Mouse (Mus musculus) limb, embryonic 10.5 days (tissue): ENCODE data around the gene Zwint. TPM values are rescaled to one million over a fixed set of nuclear protein-coding genes. Genes with fewer than 3 reads are reported as not detected.

Experiments used
- DNase-seq: peaks from one replicate; pipeline ENCODE4 v3.0.0-alpha.2; 2017; ENCODE audit warnings: low spot score
- H3K27ac ChIP-seq: fragments of 300-500 bp; sonication (generic); 2 replicates; pipeline ENCODE4 v1.5.1; 2016; ENCODE audit warnings: mild to moderate bottlenecking
- H3K27me3 ChIP-seq: fragments of 300-500 bp; sonication (generic); 2 replicates; pipeline ENCODE4 v1.6.1; 2016; ENCODE audit warnings: low read depth, mild to moderate bottlenecking; ENCODE audit not compliant: poor library complexity, severe bottlenecking
- H3K36me3 ChIP-seq: fragments of 300-500 bp; sonication (generic); 2 replicates; pipeline ENCODE4 v1.6.1; 2016; ENCODE audit warnings: mild to moderate bottlenecking, moderate library complexity
- H3K4me1 ChIP-seq: fragments of 300-500 bp; sonication (generic); 2 replicates; pipeline ENCODE4 v1.6.1; 2016
- H3K4me3 ChIP-seq: fragments of 300-500 bp; sonication (generic); 2 replicates; pipeline ENCODE4 v1.5.1; 2016; ENCODE audit warnings: mild to moderate bottlenecking, moderate library complexity
- H3K9me3 ChIP-seq: fragments of 300-500 bp; sonication (generic); replicated peaks from 2 replicates; pipeline ENCODE4 v1.6.1; 2016; ENCODE audit warnings: mild to moderate bottlenecking
- WGBS: fragments of 180-500 bp; shearing (Covaris S2); methylation state at CpG from one replicate; pipeline ENCODE4 v1.1.7; 2016; 5-methylcytosine and 5-hydroxymethylcytosine counted together
- polyA plus RNA-seq: library from polyadenylated mRNA; unstranded; fragments of >200 nt; fragmentation: Nextera tagmentation; extraction: Ambion mirVana; gene quantifications from 2 replicates; pipeline ENCODE4 v1.2.1, GENCODE M21; 2016

Gene Zwint
- 340 and 341 TPM in 2 replicates for polyA plus RNA-seq

DNA sequence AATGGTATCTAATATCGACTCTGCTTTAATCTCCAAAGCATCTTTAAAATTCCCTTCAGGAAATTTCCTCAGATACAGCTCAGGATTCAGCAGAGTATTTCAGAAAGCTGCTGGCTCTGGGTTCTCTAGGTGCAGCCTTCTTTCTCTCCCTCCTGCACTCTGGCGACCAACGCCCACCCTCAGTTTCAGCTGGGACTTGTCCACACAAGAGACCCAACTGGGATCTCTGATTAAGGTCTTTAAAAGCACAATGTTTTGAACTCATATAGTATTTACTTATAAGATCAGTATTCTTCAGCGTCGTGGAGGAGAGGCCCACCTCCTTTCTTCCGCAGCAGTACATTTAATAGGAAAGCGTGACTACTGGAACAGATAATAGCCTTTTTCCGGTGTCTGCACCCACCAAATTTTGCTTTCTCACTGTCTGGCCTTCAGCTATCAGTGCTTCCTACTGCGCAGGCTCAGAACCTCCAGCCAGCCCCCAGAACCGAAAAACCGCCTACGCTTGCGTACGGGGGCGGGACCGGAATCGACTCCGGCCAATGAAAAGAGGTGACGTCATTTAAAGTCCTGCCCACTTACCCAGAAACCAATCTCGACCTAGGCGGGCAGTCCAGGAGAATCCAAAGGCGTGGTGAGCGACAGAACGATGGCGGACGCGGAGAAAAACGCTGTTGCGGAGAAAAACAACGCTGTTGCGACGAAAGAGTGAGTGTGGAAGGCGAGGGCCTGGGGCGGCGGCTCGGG is at the start of gene Zwint:
TSS of gene Zwint (plus strand) at position 576 of the 747 bp plus-strand sequence.
- Histone ChIP-seq H3K36me3 (peaks cover 35% of the 10 kb centered on the region), H3K27ac (peak within 1 kb of the TSS; percentile 89)
- WGBS: 2% methylated on average over 36 of the region's 36 CpGs

DNA sequence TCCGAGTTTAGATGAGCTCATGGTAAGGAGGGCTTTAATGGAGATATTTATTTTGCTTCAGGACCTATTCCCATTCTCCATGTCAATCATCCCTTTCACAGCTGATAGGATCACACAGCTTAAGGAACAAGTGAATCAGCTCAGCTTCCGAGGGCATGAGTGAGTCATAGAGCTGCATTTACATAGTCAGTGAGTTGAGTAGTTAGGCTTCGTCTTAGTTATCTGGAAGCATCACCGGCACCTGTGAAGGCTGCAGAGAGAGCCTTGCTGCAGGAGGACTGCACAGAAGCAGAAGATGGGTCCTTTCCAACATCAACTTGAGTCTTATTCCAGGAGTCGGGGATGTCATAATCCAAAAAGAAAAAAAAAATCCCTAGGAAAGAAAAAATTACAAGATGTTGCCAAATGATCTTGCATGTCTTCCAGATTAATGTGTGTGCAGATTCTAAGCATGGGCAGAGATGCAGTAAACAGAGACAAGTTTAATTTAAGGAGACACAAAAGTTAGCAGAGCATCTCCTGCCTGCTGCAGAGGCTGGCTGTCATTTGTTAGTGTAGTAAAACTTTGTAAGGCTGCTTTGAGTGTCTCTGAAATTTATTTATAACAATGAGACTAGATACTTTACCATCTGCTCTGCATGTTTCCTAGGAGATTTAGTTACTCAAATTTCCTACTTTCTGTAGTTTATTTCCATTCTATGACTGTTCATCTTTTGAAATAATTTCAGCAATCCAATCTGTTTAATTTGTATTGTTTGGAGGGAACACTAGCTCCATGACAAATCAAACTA is 41.3 kb upstream of the Zwint start:
- no peak overlapping the region for H3K4me3 ChIP-seq
- WGBS: 85% methylated on average over 5 of the region's 5 CpGs

More for the DNA sequence above, at the start of gene Zwint:
- H3K9me3 ChIP-seq: no peaks in the 10 kb centered on the region
- H3K27me3 ChIP-seq: no peaks in the 10 kb centered on the region
- peak within 1 kb of the TSS; percentile 84 for H3K4me3 ChIP-seq
- peak; percentile 91 for DNase-seq
- H3K4me1 ChIP-seq: peaks cover 15% of the 10 kb centered on the region

DNA sequence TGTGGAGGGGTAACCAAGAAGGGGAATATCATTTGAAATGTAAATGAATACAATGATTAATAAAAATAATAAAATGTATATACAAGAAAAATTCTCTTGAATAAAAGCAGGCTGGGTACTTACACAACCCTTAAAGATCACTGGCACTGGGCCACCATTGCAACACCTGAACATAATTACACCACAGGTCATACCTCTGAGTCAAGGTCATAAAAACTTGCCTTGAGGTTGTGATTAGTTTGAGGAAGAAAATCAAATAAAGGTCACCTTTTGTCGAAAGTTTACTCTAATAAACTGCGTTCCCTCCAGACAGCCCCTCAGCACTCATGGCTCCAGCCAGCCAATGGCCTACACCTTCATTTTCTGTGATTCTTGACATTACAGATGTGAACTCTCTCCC is 38.5 kb upstream of the Zwint start:
- no peaks in the 10 kb centered on the region for H3K27me3 ChIP-seq
- H3K4me3 ChIP-seq: no peak overlapping the region
- no peaks in the 10 kb centered on the region for H3K36me3 ChIP-seq
- no peaks in the 10 kb centered on the region for H3K9me3 ChIP-seq
- H3K27ac ChIP-seq: no peak overlapping the region
- 57% methylated on average over 2 of the region's 2 CpGs for WGBS
- peaks cover 5% of the 10 kb centered on the region; the same call in 1 of the 2 replicates for H3K4me1 ChIP-seq
- DNase-seq: no peak

More for the DNA sequence above, 41.3 kb upstream of the Zwint start:
- H3K27me3 ChIP-seq: no peaks in the 10 kb centered on the region
- peaks cover 5% of the 10 kb centered on the region; the same call in 1 of the 2 replicates for H3K4me1 ChIP-seq
- DNase-seq: no peak
- no peak overlapping the region for H3K27ac ChIP-seq
- H3K9me3 ChIP-seq: no peaks in the 10 kb centered on the region
- H3K36me3 ChIP-seq: no peaks in the 10 kb centered on the region

DNA sequence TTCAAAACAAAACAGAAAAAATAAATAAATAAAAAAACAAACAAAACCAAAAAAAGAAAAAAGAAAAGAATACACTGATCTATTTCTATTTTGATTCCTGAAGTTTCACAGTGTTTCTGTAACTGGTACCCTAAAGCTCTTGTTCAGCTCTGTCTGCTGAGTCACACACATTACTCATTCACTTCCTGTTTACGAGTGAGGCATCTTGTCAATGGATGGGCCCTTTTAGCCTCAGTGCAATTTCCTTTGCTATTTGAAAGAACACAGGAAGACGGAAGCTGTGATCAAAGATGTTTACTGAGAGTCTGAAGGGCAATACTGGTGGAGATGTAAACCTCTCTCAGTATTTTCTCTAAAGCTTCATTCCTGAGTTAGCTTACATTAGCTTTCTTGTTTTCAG is 34.1 kb upstream of the Zwint start:
- 38% methylated on average over 2 of the region's 2 CpGs for WGBS
- no peaks in the 10 kb centered on the region for H3K36me3 ChIP-seq
- H3K27ac ChIP-seq: no peak overlapping the region
- no peaks in the 10 kb centered on the region for H3K27me3 ChIP-seq
- H3K4me1 ChIP-seq: peaks cover 5% of the 10 kb centered on the region; the same call in 1 of the 2 replicates
- H3K4me3 ChIP-seq: no peak overlapping the region
- H3K9me3 ChIP-seq: no peaks in the 10 kb centered on the region
- DNase-seq: no peak

DNA sequence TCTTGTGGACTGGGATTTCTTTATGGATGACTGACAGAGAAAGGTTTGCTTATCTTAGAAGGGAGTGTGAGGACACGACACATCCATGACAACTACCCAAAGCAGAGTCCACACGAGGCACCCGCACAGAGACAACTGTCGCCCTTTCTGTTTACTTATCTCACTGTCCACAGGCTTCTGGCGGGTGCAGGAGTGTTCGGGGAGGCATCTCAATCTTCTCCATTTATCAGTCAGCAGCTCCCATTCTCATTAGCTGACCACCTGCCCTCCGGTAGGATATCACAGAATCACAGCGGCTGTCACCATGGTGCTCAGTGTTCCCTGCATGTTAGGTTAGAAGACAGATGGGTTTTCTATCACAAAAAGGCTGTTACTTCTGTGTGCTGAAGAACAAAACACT is 31.1 kb upstream of the Zwint start:
- WGBS: 78% methylated on average over 8 of the region's 8 CpGs
- Histone ChIP-seq H3K4me3 (no peak overlapping the region), H3K36me3 (no peaks in the 10 kb centered on the region), H3K9me3 (no peaks in the 10 kb centered on the region), H3K27me3 (no peaks in the 10 kb centered on the region), H3K4me1 (no peaks in the 10 kb centered on the region), H3K27ac (no peak overlapping the region)
- no peak for DNase-seq

DNA sequence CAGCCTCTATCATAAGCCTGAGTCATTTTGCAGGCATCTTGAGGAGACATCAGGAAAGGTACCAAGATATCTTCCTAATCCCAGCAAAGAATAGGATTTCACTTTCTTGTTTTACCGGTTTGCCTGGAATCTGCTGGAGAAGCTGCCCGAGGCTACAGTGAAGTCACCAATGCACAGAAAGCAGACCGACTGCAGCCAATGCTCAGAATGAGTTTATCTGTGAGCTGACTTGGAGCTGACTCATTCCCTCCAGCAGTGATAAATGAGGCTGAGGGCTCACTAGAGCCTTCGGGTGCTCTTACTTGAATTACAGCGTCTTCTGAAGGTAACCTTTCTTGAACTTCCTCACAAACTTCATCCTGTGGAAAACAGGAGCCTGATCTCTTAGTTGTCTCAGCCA is 20.5 kb upstream of the Zwint start:
- Histone ChIP-seq H3K4me1 (peaks cover 10% of the 10 kb centered on the region), H3K36me3 (no peaks in the 10 kb centered on the region), H3K9me3 (no peaks in the 10 kb centered on the region), H3K27ac (no peak overlapping the region), H3K4me3 (no peak overlapping the region), H3K27me3 (no peaks in the 10 kb centered on the region)
- no peak for DNase-seq
- 61% methylated on average over 5 of the region's 5 CpGs for WGBS

DNA sequence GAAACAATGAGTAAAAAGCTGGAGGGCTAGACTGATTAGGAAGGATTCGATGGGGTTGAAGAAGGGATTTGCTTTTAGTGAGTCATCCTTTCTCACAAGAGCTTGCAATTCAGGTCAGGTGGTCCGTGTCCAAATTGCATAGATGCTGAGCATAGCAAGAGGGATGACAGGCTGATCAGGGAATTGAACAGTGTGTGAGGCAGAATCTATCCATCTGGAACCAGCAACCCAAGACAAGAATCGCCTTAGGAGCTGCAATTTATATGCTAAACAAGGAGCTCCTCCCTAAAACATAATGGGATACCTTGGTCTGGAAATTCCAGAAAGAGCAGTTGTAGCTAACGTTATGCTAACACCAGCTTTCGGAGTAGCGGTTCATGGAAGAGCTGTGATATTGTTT is 3.8 kb upstream of the Zwint start:
- Histone ChIP-seq H3K9me3 (no peaks in the 10 kb centered on the region), H3K27me3 (no peaks in the 10 kb centered on the region), H3K36me3 (no peaks in the 10 kb centered on the region; the same call in 1 of the 2 replicates), H3K27ac (no peak overlapping the region), H3K4me1 (peaks cover 9% of the 10 kb centered on the region), H3K4me3 (no peak overlapping the region)
- no peak for DNase-seq
- WGBS: 72% methylated on average over 6 of the region's 6 CpGs

DNA sequence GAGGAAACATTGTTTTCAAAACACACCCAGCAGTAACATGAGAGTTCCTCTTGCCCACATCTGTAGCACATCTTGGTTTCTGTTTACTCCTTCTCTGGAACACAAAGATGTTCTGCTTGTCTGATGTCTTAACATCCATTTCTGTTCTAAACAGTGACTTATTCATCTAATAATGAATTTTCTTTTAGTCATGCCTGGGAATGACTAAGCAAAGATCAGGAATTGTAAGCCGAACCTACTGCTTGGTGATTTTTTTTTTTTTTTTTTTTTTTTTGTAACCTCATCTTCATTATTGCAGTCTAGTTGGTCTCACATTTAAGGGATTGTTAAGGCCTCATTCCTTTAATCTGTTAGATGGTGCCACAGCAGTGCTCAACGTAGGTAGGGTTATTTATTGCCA is 848 bp upstream of the Zwint start:
- peak overlapping the region; percentile 84 for H3K4me3 ChIP-seq
- DNase-seq: no peak
- no peaks in the 10 kb centered on the region for H3K9me3 ChIP-seq
- H3K36me3 ChIP-seq: peaks cover 29% of the 10 kb centered on the region
- H3K27me3 ChIP-seq: no peaks in the 10 kb centered on the region
- peaks cover 15% of the 10 kb centered on the region for H3K4me1 ChIP-seq
- WGBS: 43% methylated on average over 2 of the region's 2 CpGs
- H3K27ac ChIP-seq: peak overlapping the region; percentile 89

DNA sequence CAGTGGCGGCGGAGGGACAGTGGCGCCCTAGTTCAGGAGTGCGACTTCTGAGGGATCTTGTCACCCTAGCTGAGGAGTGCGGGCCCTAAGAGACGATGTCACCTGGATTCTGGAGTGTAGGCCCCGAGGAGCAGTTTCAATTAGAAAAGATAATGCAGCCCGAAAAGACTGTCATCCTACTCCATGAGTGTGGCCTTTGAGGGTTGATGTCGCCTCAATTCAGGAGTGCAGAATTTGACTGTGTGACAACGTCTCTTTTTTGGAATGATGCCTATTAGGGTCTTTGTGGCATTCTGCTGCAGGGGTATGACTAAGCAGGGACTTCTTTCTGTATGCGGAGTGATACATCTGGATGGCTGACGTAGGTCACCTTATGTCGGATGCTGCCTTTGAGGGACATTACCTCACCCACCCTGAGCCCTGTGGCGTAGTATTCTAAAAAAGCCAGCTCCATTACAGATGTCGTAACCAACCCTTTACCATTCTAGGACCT is 418 bp downstream of the Zwint start:
- Histone ChIP-seq H3K9me3 (no peaks in the 10 kb centered on the region), H3K4me3 (peak overlapping the region; percentile 84), H3K36me3 (peaks cover 41% of the 10 kb centered on the region), H3K27ac (peak overlapping the region; percentile 89), H3K4me1 (peaks cover 15% of the 10 kb centered on the region), H3K27me3 (no peaks in the 10 kb centered on the region)
- WGBS: 3% methylated on average over 15 of the region's 15 CpGs
- DNase-seq: no peak

DNA sequence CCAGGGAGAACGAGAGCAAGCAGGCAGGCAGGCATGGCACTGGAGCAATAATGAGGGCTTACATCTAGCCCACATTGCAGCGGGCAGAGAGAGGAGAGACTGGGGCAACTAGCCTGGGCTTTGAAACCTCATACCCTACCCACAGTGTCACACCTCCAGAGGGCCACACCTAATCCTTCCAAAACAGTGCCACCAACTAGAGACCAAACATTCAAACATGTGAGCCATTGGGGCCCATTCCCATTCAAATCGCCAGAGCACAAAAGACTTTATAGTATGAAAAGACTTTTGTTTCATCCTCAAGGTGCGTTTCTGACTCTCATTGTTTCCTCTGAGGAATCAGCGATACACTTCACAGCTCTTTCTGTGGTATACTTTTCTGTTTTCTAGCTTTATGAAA is 4.6 kb downstream of the Zwint start:
- no peak for DNase-seq
- 95% methylated on average over 5 of the region's 5 CpGs for WGBS
- H3K4me1 ChIP-seq: peaks cover 12% of the 10 kb centered on the region

DNA sequence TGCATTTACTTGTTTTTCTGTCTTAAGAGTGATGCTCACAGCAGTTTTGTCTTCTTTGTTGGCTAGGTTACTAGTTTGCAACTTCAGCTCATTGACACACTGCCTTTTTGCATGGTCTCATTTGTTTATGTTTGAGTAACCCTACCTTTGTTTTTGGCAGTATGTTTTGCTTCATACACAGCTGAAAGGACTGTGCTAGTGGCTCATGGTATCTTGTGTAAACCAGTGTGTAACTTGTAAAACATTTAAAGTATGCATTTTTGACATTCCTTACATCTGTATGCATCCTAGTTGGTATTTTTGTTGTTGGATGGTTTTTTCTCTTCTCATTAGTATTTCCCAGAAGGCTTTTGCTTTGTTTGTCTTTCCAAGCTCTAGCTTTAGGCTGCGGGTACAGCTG is 5.7 kb downstream of the Zwint start:
- 96% methylated on average over 1 of the region's 1 CpGs for WGBS
- no peak for DNase-seq
- no peak overlapping the region for H3K4me3 ChIP-seq
- no peaks in the 10 kb centered on the region for H3K9me3 ChIP-seq
- no peaks in the 10 kb centered on the region for H3K27me3 ChIP-seq
- H3K36me3 ChIP-seq: peaks cover 93% of the 10 kb centered on the region
- no peak overlapping the region for H3K27ac ChIP-seq
- peaks cover 10% of the 10 kb centered on the region for H3K4me1 ChIP-seq

More for the DNA sequence above, 4.6 kb downstream of the Zwint start:
- no peaks in the 10 kb centered on the region for H3K27me3 ChIP-seq
- no peak overlapping the region for H3K4me3 ChIP-seq
- H3K36me3 ChIP-seq: peaks cover 81% of the 10 kb centered on the region
- H3K9me3 ChIP-seq: no peaks in the 10 kb centered on the region
- H3K27ac ChIP-seq: no peak overlapping the region

DNA sequence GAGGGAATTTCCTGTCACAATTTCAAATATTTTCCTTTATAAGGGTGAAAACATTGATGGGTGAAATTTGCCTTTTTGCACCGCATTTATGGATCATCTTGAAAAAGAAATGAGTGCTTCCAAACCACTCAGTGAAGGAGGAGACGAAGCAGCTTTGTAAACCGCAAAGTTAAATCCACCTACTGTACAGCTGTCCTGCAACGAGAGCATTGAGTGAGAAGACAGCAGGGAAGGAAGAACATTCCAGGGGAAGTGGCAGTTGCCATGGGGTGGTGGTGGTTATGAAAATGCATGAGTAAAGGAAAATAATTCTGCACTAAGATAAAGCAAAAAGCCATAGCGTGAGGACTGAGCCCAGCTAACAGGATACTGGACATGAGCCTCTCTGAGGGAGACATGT is 13.2 kb downstream of the Zwint start:
- Histone ChIP-seq H3K4me3 (no peak overlapping the region), H3K9me3 (no peaks in the 10 kb centered on the region), H3K4me1 (no peaks in the 10 kb centered on the region), H3K27me3 (no peaks in the 10 kb centered on the region), H3K27ac (no peak overlapping the region), H3K36me3 (peaks cover 74% of the 10 kb centered on the region)
- WGBS: 94% methylated on average over 5 of the region's 5 CpGs
- no peak for DNase-seq

DNA sequence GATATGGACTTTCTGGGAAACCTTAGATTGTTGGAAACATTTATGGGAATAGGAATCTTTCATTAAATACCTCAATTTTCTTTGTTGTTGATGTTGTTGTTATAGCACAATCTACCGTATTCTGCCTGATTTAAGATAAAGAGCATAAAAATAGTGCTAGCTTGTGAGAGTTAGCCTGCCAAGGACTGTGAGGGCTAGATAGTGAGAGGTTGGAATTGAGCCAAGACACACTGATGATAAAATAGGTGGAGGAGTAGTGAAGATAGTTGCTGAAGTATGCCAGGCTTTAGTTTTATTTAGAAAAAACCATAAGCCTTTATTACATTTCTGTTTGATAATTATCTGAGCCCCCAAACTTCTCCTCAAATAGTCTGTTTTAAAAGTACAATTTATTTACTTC is 14.4 kb downstream of the Zwint start:
- DNase-seq: no peak
- peaks cover 72% of the 10 kb centered on the region for H3K36me3 ChIP-seq
- H3K4me3 ChIP-seq: no peak overlapping the region

More for the DNA sequence above, 14.4 kb downstream of the Zwint start:
- 92% methylated on average over 1 of the region's 1 CpGs for WGBS
- Histone ChIP-seq H3K27ac (no peak overlapping the region), H3K9me3 (no peaks in the 10 kb centered on the region), H3K4me1 (no peaks in the 10 kb centered on the region), H3K27me3 (no peaks in the 10 kb centered on the region)
